Mouse (Mus musculus): ENCODE measurements around the gene Gm266. TPM values are rescaled to one million over a fixed set of nuclear protein-coding genes. Genes with fewer than 3 reads are reported as not detected.

The Gm266 gene
- polyA plus RNA-seq, 1 experiment from 2014 or later: 2.3 TPM

- no peak for ATAC-seq
- ChIA-PET POLR2A (no interaction called here), CTCF (interaction anchor here (0.9 to 3.6 kb wide), 5 partner anchors 26 to 58 kb away, joined by 3 to 31 read pairs (median 4); no protein-coding TSS in a partner anchor)
- in situ Hi-C loops (cut with MboI; ENCODE audit: low pct_unique_long_range_greater_than_20kb): no loop called here
- DNase-seq (ENCODE audit: low read depth, low spot score): no peak
- no peaks in the 10 kb centered on the region for H3K27me3 ChIP-seq
- TF ChIP-seq CTCF (IDR thresholded peaks at IDR 0.05): no peak
These were observed 6.7 kb downstream of the Gm266 start for GRCm38 (mm10) chr12:111478924-111479323.

- POLR2A ChIA-PET: no interaction called here
- in situ Hi-C loops (cut with MboI; ENCODE audit: low pct_unique_long_range_greater_than_20kb): no loop called here
- TF ChIP-seq CTCF (IDR thresholded peaks at IDR 0.05): peak; percentile 45
- no peak for DNase-seq (ENCODE audit: low read depth, low spot score)
- H3K27me3 ChIP-seq: no peaks in the 10 kb centered on the region
- ATAC-seq: no peak
- CTCF ChIA-PET: interaction anchor here (1.2 kb wide), 1 partner anchor 50 kb away, joined by 7 read pairs; no protein-coding TSS in a partner anchor
These were observed 10.6 kb downstream of the Gm266 start for GRCm38 (mm10) chr12:111474893-111475643.

- in situ Hi-C loops (cut with MboI; ENCODE audit: low pct_unique_long_range_greater_than_20kb): no loop called here
- DNase-seq (ENCODE audit: low read depth, low spot score) (no peak), ATAC-seq (no peak)
- POLR2A ChIA-PET: no interaction called here
- CTCF ChIA-PET: interaction anchor here (1.2 to 1.5 kb wide), 2 partner anchors 12 to 49 kb away, joined by 3 to 7 read pairs; no protein-coding TSS in a partner anchor
- H3K27me3 ChIP-seq: no peaks in the 10 kb centered on the region
- TF ChIP-seq CTCF (IDR thresholded peaks at IDR 0.05): no peak
These were observed 11.2 kb downstream of the Gm266 start for GRCm38 (mm10) chr12:111474384-111474783.

GRCm38 (mm10) chr12:111472886-111473285 lies 12.7 kb downstream of the Gm266 start:
- CTCF ChIA-PET: interaction anchor here (1.5 to 1.6 kb wide), 2 partner anchors 14 to 47 kb away, joined by 3 to 4 read pairs; no protein-coding TSS in a partner anchor
- ATAC-seq (no peak), DNase-seq (ENCODE audit: low read depth, low spot score) (no peak)
- POLR2A ChIA-PET: no interaction called here
- TF ChIP-seq CTCF (IDR thresholded peaks at IDR 0.05): no peak
- no peaks in the 10 kb centered on the region for H3K27me3 ChIP-seq
- in situ Hi-C loops (cut with MboI; ENCODE audit: low pct_unique_long_range_greater_than_20kb): no loop called here

GRCm38 (mm10) chr12:111471721-111472120 lies 13.9 kb downstream of the Gm266 start:
- in situ Hi-C loops (cut with MboI; ENCODE audit: low pct_unique_long_range_greater_than_20kb): no loop called here

GRCm38 (mm10) chr12:111471119-111471518 lies 14.5 kb downstream of the Gm266 start:
- no peak for ATAC-seq
- ChIA-PET POLR2A (interaction anchor here (1.5 kb wide), 1 partner anchor 42 kb away, joined by 3 read pairs; no protein-coding TSS in a partner anchor), CTCF (interaction anchor here (1.4 to 3.5 kb wide), 3 partner anchors 9 to 46 kb away, joined by 3 to 44 read pairs (median 3); no protein-coding TSS in a partner anchor)
- in situ Hi-C loops (cut with MboI; ENCODE audit: low pct_unique_long_range_greater_than_20kb): no loop called here
- no peak for TF ChIP-seq CTCF (IDR thresholded peaks at IDR 0.05)
- H3K27me3 ChIP-seq: no peaks in the 10 kb centered on the region
- no peak for DNase-seq (ENCODE audit: low read depth, low spot score)

More at GRCm38 (mm10) chr12:111471721-111472120, 13.9 kb downstream of the Gm266 start:
- no peak for DNase-seq (ENCODE audit: low read depth, low spot score)
- no peaks in the 10 kb centered on the region for H3K27me3 ChIP-seq
- no peak for ATAC-seq
- ChIA-PET POLR2A (interaction anchor here (1.5 kb wide), 1 partner anchor 42 kb away, joined by 3 read pairs; no protein-coding TSS in a partner anchor), CTCF (interaction anchor here (1.4 to 3.5 kb wide), 3 partner anchors 9 to 46 kb away, joined by 3 to 44 read pairs (median 3); no protein-coding TSS in a partner anchor)
- TF ChIP-seq CTCF (IDR thresholded peaks at IDR 0.05): no peak

GRCm38 (mm10) chr12:111469507-111469906 lies 16.1 kb downstream of the Gm266 start:
- ChIA-PET CTCF (interaction anchor here (0.8 to 3.5 kb wide), 8 partner anchors 10 to 196 kb away, joined by 3 to 44 read pairs (median 4); no protein-coding TSS in a partner anchor), POLR2A (no interaction called here)
- TF ChIP-seq CTCF (IDR thresholded peaks at IDR 0.05): peak; percentile 80
- no peak for ATAC-seq
- in situ Hi-C loops (cut with MboI; ENCODE audit: low pct_unique_long_range_greater_than_20kb): loop anchor here (5.0 kb wide), 1 partner anchor 42 kb away; no protein-coding TSS in a partner anchor
- no peak for DNase-seq (ENCODE audit: low read depth, low spot score)
- no peaks in the 10 kb centered on the region for H3K27me3 ChIP-seq

- in situ Hi-C loops (cut with MboI; ENCODE audit: low pct_unique_long_range_greater_than_20kb): loop anchor here (5.0 kb wide), 1 partner anchor 41 kb away; no protein-coding TSS in a partner anchor
- DNase-seq (ENCODE audit: low read depth, low spot score) (no peak), ATAC-seq (no peak)
- ChIA-PET CTCF (interaction anchor here (0.8 to 2.4 kb wide), 4 partner anchors 9 to 43 kb away, joined by 3 to 7 read pairs (median 3); no protein-coding TSS in a partner anchor), POLR2A (no interaction called here)
- no peaks in the 10 kb centered on the region for H3K27me3 ChIP-seq
- no peak for TF ChIP-seq CTCF (IDR thresholded peaks at IDR 0.05)
These were observed 17.4 kb downstream of the Gm266 start for GRCm38 (mm10) chr12:111468206-111468605.

- in situ Hi-C loops (cut with MboI; ENCODE audit: low pct_unique_long_range_greater_than_20kb): loop anchor here (5.0 kb wide), 1 partner anchor 39 kb away; no protein-coding TSS in a partner anchor
- H3K27me3 ChIP-seq: no peaks in the 10 kb centered on the region
- no peak for ATAC-seq
- no peak for TF ChIP-seq CTCF (IDR thresholded peaks at IDR 0.05)
- ChIA-PET POLR2A (no interaction called here), CTCF (interaction anchor here (2.4 kb wide), 1 partner anchor 41 kb away, joined by 7 read pairs; no protein-coding TSS in a partner anchor)
- DNase-seq (ENCODE audit: low read depth, low spot score): no peak
These were observed 19.3 kb downstream of the Gm266 start for GRCm38 (mm10) chr12:111466369-111466768.

GRCm38 (mm10) chr12:111463570-111463969 lies 22.1 kb downstream of the Gm266 start:
- in situ Hi-C loops (cut with MboI; ENCODE audit: low pct_unique_long_range_greater_than_20kb): no loop called here
- TF ChIP-seq CTCF (IDR thresholded peaks at IDR 0.05): no peak
- no peaks in the 10 kb centered on the region for H3K27me3 ChIP-seq

More at GRCm38 (mm10) chr12:111463570-111463969, 22.1 kb downstream of the Gm266 start:
- ChIA-PET CTCF (interaction anchor here (1.6 to 2.4 kb wide), 2 partner anchors 20 to 37 kb away, joined by 4 to 20 read pairs; no protein-coding TSS in a partner anchor), POLR2A (interaction anchor here (1.3 kb wide), 1 partner anchor 15 kb away, joined by 3 read pairs; no protein-coding TSS in a partner anchor)
- ATAC-seq (no peak), DNase-seq (ENCODE audit: low read depth, low spot score) (no peak)

Measured in Patski (cell line).